Mouse (Mus musculus): Measurements from ENCODE around the gene C2cd5. TPM values are rescaled to one million over a fixed set of nuclear protein-coding genes. Genes with fewer than 3 reads are reported as not detected.

Gene C2cd5
- polyA plus RNA-seq, 1 experiment from 2014 or later = 52.6 TPM

DNA sequence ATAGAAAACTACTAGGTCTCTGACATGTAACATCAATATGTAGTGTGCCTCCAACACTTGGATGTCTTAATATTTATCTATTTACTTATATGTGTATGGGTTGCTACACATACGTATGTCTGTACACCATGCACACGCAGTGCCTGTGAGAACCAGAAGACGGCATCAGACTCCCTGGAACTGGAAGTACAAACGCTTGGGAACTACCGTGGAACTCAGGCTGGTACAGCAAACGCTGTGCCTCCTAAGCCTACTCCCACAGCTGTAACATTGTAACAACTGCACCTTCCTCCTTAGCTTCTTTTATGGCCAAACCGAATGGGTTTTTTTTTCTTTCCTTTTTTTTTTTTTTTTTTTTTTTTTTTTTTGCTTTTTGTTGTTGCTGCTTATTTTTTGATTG is 10.4 kb upstream of the C2cd5 start:
- Histone ChIP-seq H3K9me3 (replicated peaks) (no peaks in the 10 kb centered on the region), H3K4me3 (no peak overlapping the region), H3K4me2 (replicated peaks) (no peak overlapping the region), H3K4me1 (no peaks in the 10 kb centered on the region), H3K27ac (no peak overlapping the region), H3K27me3 (no peaks in the 10 kb centered on the region), H3K36me3 (no peaks in the 10 kb centered on the region), H3K9ac (no peak overlapping the region)
- no peak for ATAC-seq (ENCODE audit: low FRiP score)
- 88% methylated on average over 7 of the region's 7 CpGs for WGBS

DNA sequence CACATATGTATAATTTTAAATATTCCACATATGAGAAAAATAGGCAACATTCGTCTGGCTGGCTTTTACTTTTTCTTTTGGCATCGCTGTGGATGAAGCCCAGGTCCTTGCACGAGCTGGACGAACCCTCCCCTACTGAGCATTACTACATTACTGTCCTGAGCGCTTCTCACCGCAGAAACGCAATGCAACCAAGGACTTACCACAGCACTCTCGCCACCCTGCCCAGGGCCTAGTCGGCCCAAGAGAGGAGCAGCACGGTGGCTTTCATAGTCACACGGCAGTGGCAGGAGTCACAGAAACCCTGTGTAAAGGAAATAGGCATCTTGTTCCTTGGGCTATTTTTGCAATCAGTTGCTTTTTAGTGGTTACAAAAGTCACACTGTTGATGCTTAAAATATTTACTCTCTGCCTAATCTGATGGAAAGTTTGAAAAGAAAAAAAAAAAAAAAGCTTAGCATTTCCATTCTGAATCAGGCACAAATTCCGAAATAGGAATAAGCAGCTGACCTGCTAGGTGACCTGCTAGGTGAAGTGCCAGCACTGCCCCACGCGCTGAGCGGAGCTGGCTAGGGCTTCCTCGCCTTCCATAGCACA is 9.8 kb upstream of the C2cd5 start:
- Histone ChIP-seq H3K4me1 (no peaks in the 10 kb centered on the region), H3K4me3 (no peak overlapping the region), H3K4me2 (replicated peaks) (no peak overlapping the region), H3K36me3 (no peaks in the 10 kb centered on the region), H3K27ac (no peak overlapping the region), H3K9me3 (replicated peaks) (no peaks in the 10 kb centered on the region), H3K9ac (no peak overlapping the region), H3K27me3 (no peaks in the 10 kb centered on the region)
- ATAC-seq (ENCODE audit: low FRiP score) = no peak
- 76% methylated on average over 16 of the region's 16 CpGs for WGBS

DNA sequence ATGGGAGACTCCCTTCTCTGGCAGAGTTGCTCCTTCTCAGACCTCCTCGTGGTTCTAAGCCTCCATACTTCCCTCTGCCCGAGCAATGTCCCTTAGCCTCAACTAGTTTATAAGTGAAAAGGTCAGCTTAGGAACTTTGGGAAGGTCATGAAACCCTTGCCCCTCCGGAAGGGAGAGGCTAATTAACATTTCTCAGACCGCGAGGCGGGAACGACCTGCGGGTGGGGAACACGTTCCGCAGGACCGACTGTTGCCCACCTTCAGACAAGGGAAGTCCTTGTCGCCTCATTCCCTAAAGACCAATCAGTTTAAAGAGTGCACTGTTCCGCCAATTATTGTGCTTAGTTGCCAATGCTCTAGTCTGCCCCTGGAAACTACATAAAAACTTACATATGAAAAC is 8.1 kb upstream of the C2cd5 start:
- Histone ChIP-seq H3K9me3 (replicated peaks) (no peaks in the 10 kb centered on the region), H3K27ac (no peak overlapping the region), H3K36me3 (no peaks in the 10 kb centered on the region), H3K4me3 (no peak overlapping the region), H3K9ac (no peak overlapping the region), H3K27me3 (no peaks in the 10 kb centered on the region), H3K4me1 (no peaks in the 10 kb centered on the region), H3K4me2 (replicated peaks) (no peak overlapping the region)
- ATAC-seq (ENCODE audit: low FRiP score) = no peak
- 74% methylated on average over 13 of the region's 13 CpGs for WGBS

DNA sequence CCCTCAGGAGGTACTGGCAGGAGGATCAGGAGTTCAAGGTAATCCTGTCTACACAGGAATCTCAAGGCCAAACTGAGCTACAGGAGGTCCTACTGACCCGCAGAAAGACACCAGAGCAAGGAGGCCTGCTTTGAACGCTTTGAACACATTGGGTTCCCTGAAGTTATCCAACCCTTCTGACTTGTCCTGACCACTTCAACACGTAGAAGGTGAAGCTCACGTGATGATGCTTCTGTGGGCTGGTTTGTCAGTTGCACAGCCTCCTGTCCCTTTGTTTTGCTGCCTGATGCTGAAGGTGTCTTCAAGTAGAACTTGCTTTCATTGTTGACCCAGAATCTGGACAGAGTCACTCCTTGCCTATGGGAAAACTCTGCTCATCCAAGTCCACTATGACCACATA is 7.7 kb upstream of the C2cd5 start:
- H3K36me3 ChIP-seq = no peaks in the 10 kb centered on the region
- no peaks in the 10 kb centered on the region for H3K27me3 ChIP-seq
- no peaks in the 10 kb centered on the region for H3K9me3 ChIP-seq (replicated peaks)
- H3K4me2 ChIP-seq (replicated peaks) = no peak overlapping the region
- H3K4me1 ChIP-seq = no peaks in the 10 kb centered on the region
- no peak overlapping the region for H3K9ac ChIP-seq
- no peak for ATAC-seq (ENCODE audit: low FRiP score)
- WGBS = 89% methylated on average over 4 of the region's 4 CpGs
- H3K27ac ChIP-seq = no peak overlapping the region
- no peak overlapping the region for H3K4me3 ChIP-seq

DNA sequence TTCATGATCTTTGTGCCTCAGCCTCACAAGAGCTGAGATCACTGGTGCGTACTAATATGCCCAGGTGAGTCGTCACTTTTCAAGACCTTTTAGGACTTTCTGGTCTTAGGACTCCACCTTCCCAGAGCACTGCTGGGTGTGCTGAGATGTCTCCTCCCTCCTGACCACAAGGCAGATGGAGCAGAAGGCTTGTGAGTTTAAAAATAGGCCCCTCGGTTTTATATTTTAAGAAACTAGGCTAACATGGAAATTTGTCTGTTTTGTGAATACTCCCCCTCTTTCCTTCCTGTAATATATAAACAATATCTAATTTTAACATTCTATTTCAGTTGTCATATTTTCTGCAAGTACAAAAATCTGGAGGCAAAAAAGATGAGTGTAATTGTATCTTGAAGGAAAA is 5.8 kb upstream of the C2cd5 start:
- no peaks in the 10 kb centered on the region for H3K9me3 ChIP-seq (replicated peaks)
- WGBS = 84% methylated on average over 3 of the region's 3 CpGs
- H3K27me3 ChIP-seq = no peaks in the 10 kb centered on the region
- no peaks in the 10 kb centered on the region for H3K36me3 ChIP-seq
- no peaks in the 10 kb centered on the region for H3K4me1 ChIP-seq
- H3K4me2 ChIP-seq (replicated peaks) = no peak overlapping the region
- H3K27ac ChIP-seq = no peak overlapping the region
- H3K9ac ChIP-seq = no peak overlapping the region
- H3K4me3 ChIP-seq = no peak overlapping the region
- ATAC-seq (ENCODE audit: low FRiP score) = no peak

DNA sequence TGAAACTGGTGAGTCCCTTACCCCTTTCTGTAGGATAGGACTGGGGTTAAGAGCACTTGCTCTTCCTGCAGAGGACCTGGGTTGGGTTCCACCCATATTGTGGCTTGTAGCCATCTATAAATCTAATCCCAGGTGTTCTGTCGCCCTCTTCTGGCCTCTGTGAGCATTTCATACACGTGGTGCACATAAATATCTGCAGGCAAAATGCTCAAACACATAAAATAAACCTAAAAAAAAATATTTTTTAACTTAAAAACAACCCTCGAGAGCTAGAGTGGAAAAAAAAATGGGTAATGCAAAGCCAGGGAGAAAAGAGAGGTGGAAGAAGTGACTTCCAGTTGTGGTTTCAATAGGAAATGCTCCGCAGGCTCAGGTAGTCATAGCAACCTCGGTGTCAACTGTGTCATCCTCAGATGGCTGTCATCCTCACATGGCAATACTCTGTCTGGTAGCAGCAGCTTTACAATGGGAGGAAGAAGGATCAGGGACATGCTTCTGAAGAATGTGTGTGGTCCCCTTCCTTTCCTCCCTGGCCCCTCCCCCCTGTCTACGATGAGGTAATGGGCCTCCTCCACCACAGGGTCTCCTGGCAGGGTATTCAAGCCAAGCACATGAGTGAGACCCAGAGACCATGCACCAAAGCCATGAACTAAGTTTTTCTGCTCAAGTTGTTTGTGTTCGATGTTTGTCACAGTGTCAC is 4.2 kb upstream of the C2cd5 start:
- Histone ChIP-seq H3K4me3 (no peak overlapping the region), H3K4me1 (no peaks in the 10 kb centered on the region), H3K36me3 (no peaks in the 10 kb centered on the region), H3K9ac (no peak overlapping the region), H3K27ac (no peak overlapping the region), H3K9me3 (replicated peaks) (no peaks in the 10 kb centered on the region), H3K4me2 (replicated peaks) (no peak overlapping the region), H3K27me3 (no peaks in the 10 kb centered on the region)
- ATAC-seq (ENCODE audit: low FRiP score) = no peak
- WGBS = 71% methylated on average over 7 of the region's 7 CpGs

DNA sequence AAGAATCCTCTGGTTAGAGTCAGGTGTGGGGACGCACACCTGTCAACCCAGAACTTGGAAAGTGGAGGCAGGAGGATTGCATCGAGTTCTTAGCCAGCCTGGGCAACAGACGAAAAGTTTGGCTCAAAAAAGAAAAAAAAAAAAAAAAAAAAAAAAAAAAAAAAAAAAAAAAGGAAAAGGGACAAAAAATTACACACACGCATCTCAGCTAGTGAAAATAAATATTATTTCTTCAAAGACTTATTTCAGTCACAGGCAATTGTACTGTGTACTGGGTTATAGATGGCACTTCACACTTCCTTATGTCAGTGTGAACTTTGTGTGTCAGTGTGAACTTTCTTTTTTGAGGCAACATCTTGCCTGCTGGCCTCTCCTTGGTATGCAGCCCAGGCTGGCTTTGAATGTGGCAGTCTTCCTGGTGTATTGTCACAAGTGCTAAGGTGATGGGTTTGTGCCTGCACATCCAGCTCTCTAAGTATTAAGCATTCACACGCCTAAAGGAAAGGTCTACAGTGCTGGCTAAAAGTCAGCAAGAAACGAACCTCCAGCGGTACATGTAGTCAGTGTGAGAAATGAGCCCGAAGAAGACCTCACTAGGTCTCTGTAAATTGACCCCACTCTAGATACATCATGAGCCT is 656 bp upstream of the C2cd5 start:
- Histone ChIP-seq H3K27ac (no peak overlapping the region; the same call in 1 of the 2 replicates), H3K9ac (peak overlapping the region; percentile 90; the same call in 1 of the 2 replicates), H3K4me3 (peak overlapping the region; percentile 60), H3K27me3 (no peaks in the 10 kb centered on the region), H3K4me1 (peaks cover 9% of the 10 kb centered on the region), H3K4me2 (replicated peaks) (peak overlapping the region; percentile 72), H3K36me3 (no peaks in the 10 kb centered on the region; the same call in 1 of the 2 replicates), H3K9me3 (replicated peaks) (no peaks in the 10 kb centered on the region)
- WGBS = 52% methylated on average over 8 of the region's 8 CpGs
- no peak for ATAC-seq (ENCODE audit: low FRiP score)

DNA sequence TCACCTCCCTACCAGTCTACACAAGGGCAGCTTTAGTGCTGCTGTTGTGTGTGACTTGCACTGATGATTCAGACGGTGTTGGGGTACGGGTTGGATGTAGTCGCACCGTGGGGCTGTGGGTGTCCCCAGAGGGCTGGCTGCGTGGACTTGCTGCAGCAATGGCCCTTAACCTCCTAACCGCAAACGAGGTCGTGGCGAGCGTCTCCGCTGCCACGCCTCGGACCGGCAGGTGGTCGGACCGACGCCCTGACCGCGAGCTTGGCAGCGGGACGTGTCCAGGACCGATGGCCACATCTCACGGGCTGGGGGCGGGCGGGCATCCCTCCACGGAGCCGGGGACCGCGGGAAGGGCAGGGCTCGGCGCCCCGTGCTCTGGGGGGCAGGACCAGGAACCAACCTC is 660 bp downstream of the C2cd5 start:
- 0% methylated on average over 29 of the region's 32 CpGs for WGBS
- H3K4me1 ChIP-seq = peaks cover 9% of the 10 kb centered on the region
- ATAC-seq (ENCODE audit: low FRiP score) = peak; percentile 80

DNA sequence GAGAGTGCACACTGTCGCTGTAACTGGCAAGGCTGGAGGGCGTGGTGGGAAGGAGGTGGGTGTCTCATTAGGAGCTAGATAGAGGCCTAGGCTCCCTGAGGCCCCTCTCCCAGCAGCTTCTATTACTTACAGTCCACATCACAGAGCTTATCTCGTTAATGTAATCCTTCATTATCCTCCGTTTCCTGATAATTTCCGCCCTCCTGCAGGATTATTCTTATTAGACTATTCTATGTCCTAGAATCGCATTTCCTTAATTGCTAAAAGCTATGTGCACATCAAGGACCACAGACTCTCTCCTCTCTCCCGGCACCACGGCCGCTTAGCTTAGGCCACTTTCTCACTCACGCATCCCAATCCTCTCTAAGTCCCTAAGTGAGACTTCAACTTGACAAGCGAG is 4.8 kb downstream of the C2cd5 start:
- peaks cover 24% of the 10 kb centered on the region for H3K36me3 ChIP-seq
- 87% methylated on average over 11 of the region's 11 CpGs for WGBS
- H3K27ac ChIP-seq = no peak overlapping the region
- H3K4me3 ChIP-seq = no peak overlapping the region
- H3K4me1 ChIP-seq = peaks cover 9% of the 10 kb centered on the region
- H3K27me3 ChIP-seq = no peaks in the 10 kb centered on the region
- H3K9ac ChIP-seq = no peak overlapping the region
- H3K9me3 ChIP-seq (replicated peaks) = no peaks in the 10 kb centered on the region
- H3K4me2 ChIP-seq (replicated peaks) = no peak overlapping the region
- no peak for ATAC-seq (ENCODE audit: low FRiP score)

More for the DNA sequence above, 660 bp downstream of the C2cd5 start:
- Histone ChIP-seq H3K9me3 (replicated peaks) (no peaks in the 10 kb centered on the region), H3K4me2 (replicated peaks) (peak overlapping the region; percentile 64), H3K27ac (peak overlapping the region; percentile 96), H3K9ac (peak overlapping the region; percentile 90), H3K27me3 (no peaks in the 10 kb centered on the region), H3K36me3 (peaks cover 5% of the 10 kb centered on the region; the same call in 1 of the 2 replicates), H3K4me3 (peak overlapping the region; percentile 60)

DNA sequence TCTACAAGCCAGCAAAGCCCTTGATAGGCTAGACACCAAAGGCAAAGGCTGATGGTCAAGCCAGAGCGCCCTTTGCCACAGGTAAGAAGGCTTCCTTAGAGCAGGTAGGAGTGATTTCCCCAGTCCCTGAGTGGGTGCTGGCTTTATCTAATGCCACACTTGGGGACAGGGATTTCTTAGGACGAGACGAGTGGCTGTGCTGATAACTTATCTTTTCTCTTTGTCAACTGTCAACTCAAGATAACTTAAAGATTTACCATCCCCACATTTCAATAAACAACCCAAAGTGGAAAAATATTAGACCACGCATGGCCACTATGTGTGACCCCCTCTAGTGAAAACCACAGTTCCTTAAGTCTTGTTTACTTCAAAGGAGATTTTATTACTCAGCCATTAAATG is 7.1 kb downstream of the C2cd5 start:
- 95% methylated on average over 4 of the region's 4 CpGs for whole genome bisulfite sequencing
- Histone ChIP-seq H3K9me3 (replicated peaks) (no peaks in the 10 kb centered on the region), H3K36me3 (peaks cover 42% of the 10 kb centered on the region), H3K4me2 (replicated peaks) (no peak overlapping the region), H3K4me1 (peaks cover 2% of the 10 kb centered on the region), H3K9ac (no peak overlapping the region), H3K27ac (no peak overlapping the region), H3K4me3 (no peak overlapping the region), H3K27me3 (no peaks in the 10 kb centered on the region)
- no peak for ATAC-seq (ENCODE audit: low FRiP score)

DNA sequence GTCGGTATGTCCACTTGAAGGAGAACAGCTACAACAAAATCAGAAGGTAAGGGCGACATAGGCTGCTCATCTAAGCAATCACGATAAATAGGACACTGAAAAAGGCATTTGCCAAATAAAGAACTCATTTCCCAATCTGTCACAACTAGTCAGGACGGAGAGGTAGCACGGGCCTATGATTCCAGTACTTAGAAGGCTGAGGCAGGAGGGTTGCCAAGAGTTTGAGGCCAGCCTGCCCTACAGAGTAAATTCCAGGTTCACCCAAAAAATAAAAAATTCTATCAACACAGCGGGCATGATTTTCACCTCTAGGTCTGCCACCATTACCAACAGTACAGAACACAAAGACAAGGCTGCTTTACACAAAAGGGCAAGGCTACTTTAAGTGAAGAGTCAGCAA is 8.9 kb downstream of the C2cd5 start:
- H3K4me2 ChIP-seq (replicated peaks) = no peak overlapping the region
- H3K27me3 ChIP-seq = no peaks in the 10 kb centered on the region
- H3K36me3 ChIP-seq = peaks cover 59% of the 10 kb centered on the region
- H3K4me1 ChIP-seq = no peaks in the 10 kb centered on the region
- H3K27ac ChIP-seq = no peak overlapping the region
- no peak overlapping the region for H3K4me3 ChIP-seq
- no peak overlapping the region for H3K9ac ChIP-seq
- H3K9me3 ChIP-seq (replicated peaks) = no peaks in the 10 kb centered on the region
- no peak for ATAC-seq (ENCODE audit: low FRiP score)
- 99% methylated on average over 6 of the region's 6 CpGs for whole genome bisulfite sequencing

DNA sequence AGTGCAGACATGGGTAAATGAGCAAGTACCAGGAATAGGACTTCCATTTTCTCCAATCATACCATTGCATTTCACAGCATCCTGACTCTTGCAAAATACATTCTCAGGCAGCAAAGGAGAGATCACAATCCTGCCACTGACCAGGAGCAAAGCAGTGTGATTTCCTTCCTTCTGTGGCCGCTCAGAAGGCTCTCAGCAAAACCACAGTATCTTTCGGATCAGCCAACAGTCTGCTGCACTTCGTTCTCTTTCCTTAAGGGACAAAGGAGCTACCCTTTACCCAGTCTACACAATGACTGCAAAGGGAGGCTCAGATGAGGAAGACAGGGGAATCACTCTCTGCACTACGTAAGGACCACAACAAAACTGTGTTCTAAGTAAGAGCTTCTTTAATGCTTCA is 12.6 kb downstream of the C2cd5 start:
- Histone ChIP-seq H3K27ac (no peak overlapping the region), H3K4me2 (replicated peaks) (no peak overlapping the region), H3K9ac (no peak overlapping the region), H3K9me3 (replicated peaks) (no peaks in the 10 kb centered on the region), H3K4me3 (no peak overlapping the region), H3K27me3 (no peaks in the 10 kb centered on the region), H3K4me1 (no peaks in the 10 kb centered on the region), H3K36me3 (peaks cover 80% of the 10 kb centered on the region)
- 88% methylated on average over 4 of the region's 4 CpGs for WGBS
- ATAC-seq (ENCODE audit: low FRiP score) = no peak

DNA sequence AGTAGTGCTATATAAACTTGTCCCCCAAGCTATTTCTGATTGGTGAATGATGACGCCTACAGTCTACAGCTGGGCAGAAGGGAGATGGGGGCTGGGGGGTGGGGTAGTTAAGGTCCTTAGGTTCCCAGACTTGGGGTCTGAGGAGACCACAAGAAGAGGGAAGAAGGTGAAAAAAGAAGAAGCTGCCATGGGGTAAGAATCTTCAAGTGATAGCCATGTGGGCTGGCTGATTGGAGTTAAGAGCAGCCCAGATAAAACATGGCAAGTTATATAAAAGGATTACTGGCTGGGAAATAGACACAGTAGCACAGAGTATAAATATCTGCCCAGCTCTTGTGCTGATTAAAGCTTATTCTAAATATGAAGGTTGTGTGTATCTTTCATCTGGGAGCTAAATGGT is 14.0 kb downstream of the C2cd5 start:
- no peak overlapping the region for H3K4me2 ChIP-seq (replicated peaks)
- H3K27ac ChIP-seq = no peak overlapping the region
- H3K36me3 ChIP-seq = peaks cover 82% of the 10 kb centered on the region
- H3K9ac ChIP-seq = no peak overlapping the region
- 93% methylated on average over 1 of the region's 1 CpGs for WGBS
- no peaks in the 10 kb centered on the region for H3K27me3 ChIP-seq
- no peaks in the 10 kb centered on the region for H3K4me1 ChIP-seq
- no peak for ATAC-seq (ENCODE audit: low FRiP score)
- H3K4me3 ChIP-seq = no peak overlapping the region
- no peaks in the 10 kb centered on the region for H3K9me3 ChIP-seq (replicated peaks)

All from hindbrain, embryonic 12.5 days (tissue).